Mouse (Mus musculus) mouse embryonic stem cell (cell line): Measurements from ENCODE around the gene Ccr2.
"Not testable (repeated sequence)": the region's sequence is repeated elsewhere in the genome, so short reads cannot be mapped to it uniquely, and the experiment has no call there.

ENCODE experiments used
- in situ Hi-C, 2 experiments: fragments of 300-500 bp; cut with MboI; formaldehyde crosslinking; loops; 1 replicate in 1 of 2; 3 replicates in 1 of 2; pipeline ENCODE4 v1.14.3; 2019 to 2020; ENCODE audit warnings: low sequenced_read_pairs in 2 of 2, low pct_unique_long_range_greater_than_20kb in 1 of 2, mixed read lengths in 1 of 2; ENCODE audit not compliant: unreplicated experiment in 1 of 2

Gene Ccr2

DNA sequence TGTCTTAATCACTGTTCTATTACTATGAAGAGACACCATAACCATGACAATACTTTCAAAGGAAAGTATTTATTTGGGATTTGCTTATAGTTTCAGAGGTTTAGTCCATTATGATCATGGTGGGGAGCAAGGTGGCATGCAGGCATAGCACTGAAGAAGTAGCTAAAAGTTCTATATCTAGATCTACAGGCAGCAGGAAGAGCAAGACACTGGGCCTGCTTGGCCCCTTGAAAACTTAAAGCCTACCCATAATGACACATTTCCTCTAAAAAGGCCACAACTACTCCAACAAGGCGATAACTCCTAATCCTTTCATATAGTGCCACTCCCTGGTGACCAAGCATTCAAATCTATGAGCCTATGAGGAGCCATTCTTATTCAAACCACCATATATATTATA lies 10.2 kb downstream of the Ccr2 start:
- in situ Hi-C loops = no loop called here

DNA sequence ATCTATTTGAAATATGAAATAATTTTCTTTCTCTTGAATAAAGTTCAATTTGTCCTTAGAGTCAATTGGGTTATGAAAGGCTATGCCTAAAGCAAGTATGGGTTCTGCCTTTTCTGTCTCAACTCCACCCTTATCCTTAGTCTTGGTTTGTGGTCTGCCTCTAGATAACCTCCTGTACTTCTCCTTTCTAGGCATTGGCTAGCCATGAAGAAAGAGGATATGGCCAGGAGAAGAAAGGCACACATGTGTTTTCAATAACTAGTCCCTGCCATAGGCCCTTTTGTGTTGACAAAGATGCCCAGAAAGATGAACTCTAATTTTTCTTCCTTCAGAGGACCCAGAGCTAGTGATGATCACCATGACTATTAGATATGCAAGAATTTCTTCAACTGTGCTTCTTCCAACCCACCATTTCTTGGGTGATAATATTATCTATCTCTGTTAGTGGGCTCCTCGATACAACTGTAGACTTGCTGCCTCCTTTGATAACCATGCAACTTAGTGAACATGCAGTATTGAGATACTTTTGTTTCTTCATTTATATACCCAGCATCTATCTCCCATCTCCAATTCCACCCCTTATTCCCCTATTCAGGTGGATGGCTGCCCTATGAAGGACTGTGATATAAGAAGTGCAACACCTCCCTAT lies 11.0 kb downstream of the Ccr2 start:
- in situ Hi-C loops = no loop called here

- in situ Hi-C loops = no loop called here
Measured at GRCm38 (mm10) chr9:124113777-124114176, 12.0 kb downstream of the Ccr2 start.

DNA sequence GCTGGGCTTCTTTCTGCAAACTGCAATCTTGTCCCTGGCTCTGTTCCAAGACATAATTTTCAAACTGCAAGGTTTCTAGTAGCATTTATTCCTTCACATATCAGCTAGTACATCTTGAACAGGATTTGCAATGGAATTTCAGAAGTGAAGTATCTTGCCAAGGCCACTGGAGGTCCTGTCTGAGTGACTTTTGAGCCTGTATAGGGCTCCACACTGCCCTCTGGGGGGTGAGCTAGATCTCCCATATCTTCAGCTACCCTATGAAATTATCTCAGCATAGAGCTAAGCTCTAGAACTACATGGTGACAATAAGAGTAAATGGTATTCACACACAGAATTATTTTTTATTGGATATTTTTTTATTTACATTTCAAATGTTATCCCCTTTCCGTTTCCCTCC lies 16.7 kb downstream of the Ccr2 start:
- in situ Hi-C loops = no loop called here

- in situ Hi-C loops = no loop called here
Measured at GRCm38 (mm10) chr9:124121387-124122184, 19.8 kb downstream of the Ccr2 start, which contains the start of gene Ccr5. Gene Ccr5 (plus strand): TSS chr9:124121543.

DNA sequence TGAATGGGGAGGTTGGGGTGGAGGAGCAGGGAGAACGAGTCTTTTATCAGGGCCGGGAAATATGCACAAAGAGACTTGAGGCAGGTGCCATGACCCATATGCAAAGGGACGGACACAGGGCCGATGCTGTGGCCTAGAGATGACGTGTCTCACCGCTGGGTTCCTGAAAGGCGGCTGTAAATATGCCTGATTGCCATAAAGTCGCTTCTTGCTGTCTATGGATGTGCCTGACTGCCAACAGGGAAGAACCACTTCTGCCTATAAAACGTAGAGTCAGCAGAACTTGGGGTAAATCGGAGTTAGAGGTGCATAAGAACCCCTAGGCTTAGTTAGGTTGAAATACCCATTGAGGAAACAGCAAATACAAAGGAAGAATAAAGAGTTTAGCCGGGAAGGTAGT lies 23.8 kb downstream of the Ccr2 start:
- in situ Hi-C loops = no loop called here

DNA sequence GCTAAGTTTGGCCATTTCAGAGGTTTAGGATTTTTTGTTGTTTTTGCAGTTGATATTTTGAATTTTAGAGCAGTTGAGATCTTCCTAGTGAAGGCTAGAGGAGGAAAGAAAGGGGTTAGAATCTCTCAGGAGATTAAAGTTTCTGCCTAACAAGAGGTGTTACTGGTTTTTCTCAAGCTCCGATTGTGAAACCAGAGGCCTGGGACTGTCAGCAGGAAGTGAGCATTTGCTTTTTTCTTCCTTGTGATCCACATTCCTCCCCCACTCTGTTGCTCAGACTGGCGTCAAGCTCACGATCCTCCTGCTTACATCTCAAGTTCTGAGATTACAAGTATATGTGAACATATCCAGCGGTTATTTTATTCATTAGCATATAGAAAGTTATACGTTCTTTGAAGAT lies 24.6 kb downstream of the Ccr2 start:
- in situ Hi-C loops = no loop called here

DNA sequence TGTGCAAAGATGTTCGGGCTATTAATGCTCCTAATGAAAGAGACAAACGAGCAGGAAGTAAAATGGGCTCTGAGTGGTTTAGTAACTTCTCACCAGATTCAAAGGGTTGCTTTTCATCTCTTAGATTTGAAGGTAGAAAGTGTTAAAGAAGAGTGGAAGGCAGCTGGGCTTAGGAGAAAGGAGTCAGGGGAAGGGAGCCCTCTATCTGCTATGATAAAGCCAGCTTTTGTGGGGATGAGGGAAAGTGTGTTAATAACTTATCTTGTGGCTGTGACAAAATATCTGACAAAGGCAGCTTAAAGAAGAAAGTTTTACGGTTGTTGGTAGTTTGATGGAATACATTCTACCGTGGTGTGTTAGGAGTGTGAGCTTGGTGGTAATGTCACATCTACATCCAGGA lies 25.7 kb downstream of the Ccr2 start:
- in situ Hi-C loops = no loop called here

DNA sequence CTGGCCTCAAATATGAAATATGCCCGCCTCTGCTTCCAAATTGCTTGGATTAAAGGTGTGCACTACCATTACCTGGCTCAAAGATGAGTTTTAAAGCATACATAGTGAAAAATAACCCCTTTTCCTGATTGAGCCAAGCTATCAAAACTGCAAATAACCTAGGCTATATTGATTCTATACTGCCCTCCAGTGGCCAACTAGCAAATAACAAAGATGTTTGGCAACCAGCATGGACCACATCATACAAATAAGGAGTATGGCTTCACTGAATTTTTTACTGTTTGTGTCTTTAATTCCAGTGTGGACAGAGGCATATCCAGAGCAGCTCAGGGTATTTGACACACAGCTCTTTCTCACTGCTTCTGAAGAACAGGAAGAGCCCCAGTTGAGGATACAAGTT lies 26.6 kb downstream of the Ccr2 start:
- in situ Hi-C loops = no loop called here

DNA sequence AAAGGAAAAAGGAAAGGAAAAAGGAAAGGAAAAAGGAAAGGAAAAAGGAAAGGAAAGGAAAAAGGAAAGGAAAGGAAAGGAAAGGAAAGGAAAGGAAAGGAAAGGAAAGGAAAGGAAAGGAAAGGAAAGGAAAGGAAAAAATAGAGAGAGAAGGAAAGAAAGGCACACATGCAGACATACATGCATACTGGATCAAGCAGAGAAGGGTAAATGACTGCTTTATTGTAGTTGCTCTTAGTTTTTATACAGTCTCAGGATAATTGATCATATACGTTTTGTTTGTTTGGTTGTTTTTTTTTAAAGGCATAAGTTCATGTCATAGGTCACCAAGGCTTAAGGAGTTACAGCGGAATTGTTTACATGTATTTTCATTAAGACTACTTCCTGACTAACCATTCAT lies 31.1 kb downstream of the Ccr2 start:
- in situ Hi-C loops = not testable (repeated sequence)

- in situ Hi-C loops = not testable (repeated sequence)
Measured at GRCm38 (mm10) chr9:124134919-124135318, 33.2 kb downstream of the Ccr2 start.

DNA sequence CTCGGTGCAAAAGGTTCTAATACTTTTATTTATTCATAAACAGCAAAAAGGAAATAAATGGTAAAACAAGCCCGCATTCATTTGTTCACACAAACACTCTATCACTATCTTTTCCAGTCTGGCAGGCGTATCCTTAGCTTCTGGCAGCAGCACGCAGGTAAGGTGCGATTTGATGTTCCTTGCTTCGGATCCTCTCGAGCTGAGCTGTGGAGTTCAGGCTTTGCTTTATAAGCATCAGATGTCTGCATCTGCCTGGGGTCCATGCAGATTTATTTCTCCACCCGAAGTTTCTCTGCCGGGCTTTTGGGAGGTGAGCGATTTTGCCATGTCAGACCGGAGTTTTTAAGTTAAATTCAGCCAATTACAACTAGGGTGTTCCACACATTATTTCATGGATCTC lies 35.9 kb downstream of the Ccr2 start:
- in situ Hi-C loops = no loop called here

GRCm38 (mm10) chr9:124138055-124138775 lies 36.5 kb downstream of the Ccr2 start:
- in situ Hi-C loops = no loop called here

DNA sequence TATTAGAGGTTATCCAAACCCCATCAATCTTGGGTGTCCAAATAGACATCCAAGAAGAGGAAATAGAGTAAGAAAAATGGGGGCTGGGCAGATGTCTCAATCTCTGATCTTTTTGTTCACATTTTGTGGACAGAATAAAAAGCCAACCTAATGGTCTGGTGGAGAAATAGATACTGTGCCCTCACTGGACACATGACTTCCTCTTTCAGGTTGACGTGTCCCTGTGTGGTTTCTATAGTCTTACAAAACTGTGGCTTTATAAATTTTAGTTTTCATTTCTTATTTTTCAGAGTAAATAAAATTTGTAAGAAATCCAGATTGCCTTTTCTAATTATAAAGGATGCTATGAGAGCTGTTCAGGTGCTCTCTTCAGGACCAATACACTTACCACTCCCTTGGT lies 41.9 kb downstream of the Ccr2 start:
- in situ Hi-C loops = no loop called here

DNA sequence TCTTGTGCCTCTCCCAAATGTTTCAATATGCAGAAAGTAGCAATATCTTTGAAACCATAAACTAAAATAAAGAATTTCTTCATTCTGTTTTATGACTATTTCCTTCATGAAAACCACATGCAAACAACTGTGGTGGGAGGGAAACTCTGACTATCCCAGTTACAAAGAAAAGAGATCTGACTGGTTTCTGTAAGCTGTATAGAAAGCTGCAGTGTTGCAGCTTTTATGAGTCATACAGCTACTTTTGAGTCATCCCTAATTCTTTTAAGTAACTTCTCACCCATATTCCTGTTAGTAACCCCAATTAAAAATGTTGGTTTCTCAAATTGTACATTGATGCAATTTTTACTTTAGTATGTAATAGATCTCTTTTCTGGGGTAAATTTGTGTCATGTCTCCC lies 44.6 kb downstream of the Ccr2 start:
- in situ Hi-C loops = no loop called here
